Mouse (Mus musculus) right cerebral cortex, postnatal 10 days (tissue): ENCODE data around the gene Pdia2.
"Not testable (repeated sequence)": the region's sequence is repeated elsewhere in the genome, so short reads cannot be mapped to it uniquely, and the experiment has no call there.

Experiments used
- DNase-seq, 2 experiments: peaks; one replicate each; pipeline ENCODE4 v3.0.0; 2021; ENCODE audit warnings: low spot score in 2 of 2

Gene Pdia2

DNA sequence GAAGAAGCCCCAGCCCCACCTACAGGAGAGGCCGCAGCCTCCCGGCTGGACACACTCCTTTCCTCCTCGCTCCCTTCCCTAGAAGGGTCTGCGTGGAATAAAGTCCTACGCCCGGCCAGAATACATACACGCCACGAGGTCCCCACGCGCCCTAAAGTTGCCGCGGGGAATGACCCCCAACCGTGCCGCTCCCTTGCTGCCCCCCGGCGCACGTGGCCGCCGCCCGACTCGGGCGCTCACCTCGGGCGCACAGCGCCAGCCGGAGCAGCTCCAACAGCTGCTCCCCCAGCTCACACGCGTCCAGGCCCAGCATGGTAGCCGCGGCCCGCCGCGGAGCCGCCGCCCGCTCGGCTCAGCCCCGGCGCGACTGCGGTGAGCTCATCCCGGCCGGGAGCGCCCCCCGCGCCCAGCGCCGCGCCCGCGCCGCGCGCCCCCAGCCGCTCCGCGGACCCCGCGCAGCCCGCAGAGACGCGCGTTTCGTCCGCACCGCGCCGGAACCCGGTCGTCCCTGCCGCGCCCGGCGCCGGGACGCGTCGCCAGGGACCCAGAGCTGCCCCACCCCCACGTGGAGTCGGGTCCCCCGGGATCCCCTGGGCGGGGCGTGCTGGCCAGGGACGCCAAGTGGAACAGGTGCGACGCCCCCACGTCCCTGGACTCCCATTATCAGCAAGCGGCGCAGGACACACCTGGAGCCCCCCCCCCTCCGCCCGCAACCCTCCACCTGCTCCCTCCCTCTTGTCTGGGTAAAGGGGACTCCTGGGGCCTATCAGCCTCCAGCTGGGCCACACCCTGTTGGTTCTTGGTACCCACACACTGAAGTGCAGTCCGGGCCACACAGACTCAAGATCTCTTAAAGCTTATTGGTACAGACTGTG, 2.2 kb upstream of the Pdia2 start:
- DNase-seq = peak; percentile 56 to 63

DNA sequence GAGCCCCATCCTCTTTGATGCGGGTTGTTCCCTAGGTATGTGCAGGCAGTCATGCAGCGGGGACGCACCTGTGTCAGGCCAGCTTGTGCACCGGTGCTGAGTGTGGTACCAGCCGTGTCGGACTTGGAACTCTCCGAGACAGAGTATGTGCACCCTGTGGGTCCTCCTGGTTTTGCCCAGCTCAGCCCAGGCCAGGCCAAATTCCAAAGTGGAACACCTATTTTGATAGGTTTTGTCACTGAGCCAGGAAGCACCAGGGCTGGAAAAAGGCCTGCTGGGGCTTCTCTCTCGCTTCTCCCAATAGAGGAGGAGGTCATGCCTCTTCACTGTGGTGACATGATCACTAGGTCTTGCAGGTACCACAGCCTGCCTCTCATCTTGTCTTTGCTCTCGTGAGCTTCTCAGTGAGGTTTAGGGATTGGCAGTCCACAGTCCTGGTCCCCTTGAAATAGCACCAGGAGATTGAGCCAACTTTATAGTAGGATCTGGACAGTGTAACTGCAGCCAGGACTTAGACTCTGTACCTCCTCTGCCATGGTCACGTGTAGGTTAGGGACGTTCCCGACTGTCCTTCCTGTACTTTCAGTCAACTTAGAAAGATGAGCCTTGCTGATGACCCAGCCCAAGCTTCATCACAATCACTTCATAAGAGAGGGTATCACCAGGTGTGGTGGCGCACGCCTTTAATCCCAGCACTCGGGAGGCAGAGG, 6.3 kb downstream of the Pdia2 start:
- DNase-seq = no peak

DNA sequence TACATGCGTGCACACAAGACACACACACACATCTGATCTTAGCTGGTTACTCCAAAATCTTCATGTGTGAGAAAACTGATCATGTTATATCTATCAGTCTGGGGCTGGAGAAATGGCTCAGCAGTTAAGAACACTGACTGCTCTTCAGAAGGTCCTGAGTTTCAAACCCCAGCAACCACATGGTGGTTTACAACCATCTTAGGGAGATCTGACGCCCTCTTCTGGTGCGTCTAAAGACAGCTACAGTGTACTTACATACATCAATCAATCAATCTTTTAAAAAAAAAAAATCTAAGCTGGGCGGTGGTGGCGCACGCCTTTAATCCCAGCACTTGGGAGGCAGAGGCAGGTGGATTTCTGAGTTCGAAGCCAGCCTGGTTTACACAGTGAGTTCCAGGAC, 7.4 kb downstream of the Pdia2 start:
- not testable (repeated sequence) for DNase-seq

DNA sequence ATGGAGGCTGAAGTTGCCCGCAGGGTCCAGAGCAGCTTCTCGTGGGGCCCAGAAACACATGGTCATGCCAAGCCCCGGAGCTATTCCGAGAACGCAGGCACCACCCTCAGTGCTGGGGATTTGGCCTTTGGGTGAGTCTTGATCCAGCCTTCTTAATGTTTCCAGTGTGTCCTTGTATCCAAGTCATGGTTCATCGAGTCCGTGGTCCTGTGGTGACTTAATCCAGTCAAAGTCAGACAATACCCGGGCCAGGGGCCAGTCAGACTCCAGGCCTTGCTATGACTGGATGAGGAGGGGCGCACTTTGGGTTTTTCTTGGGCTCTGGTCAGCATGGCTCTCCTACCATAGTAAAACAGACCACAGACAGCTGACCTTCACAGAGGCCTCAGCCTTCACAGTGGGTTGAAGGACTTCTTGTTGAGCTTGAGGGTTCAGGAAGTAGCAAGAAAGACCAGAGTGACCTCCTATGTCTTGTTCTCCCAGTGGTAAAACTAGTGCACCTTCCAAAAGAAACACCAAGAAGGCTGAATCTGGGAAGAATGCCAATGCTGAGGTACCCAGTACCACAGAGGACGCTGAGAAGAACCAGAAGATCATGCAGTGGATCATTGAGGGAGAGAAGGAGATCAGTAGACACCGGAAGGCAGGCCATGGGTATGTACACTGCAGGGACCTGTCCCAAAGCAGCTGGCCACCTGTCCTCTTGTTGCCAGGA, 10.6 kb downstream of the Pdia2 start:
- no peak for DNase-seq

DNA sequence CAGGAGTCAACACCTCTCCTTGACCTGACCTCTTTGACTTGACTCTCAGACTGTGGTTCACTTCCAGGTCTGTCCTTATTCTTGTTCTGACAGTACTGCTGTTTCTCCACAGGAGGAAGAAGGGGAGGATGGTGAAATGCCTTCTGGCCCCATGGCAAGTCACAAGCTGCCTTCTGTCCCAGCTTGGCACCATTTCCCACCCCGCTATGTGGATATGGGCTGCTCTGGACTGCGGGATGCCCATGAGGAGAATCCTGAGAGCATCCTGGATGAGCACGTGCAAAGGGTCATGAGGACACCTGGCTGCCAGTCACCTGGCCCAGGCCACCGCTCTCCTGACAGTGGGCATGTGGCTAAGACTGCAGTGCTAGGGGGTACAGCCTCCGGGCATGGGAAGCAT, 11.3 kb downstream of the Pdia2 start:
- no peak for DNase-seq

DNA sequence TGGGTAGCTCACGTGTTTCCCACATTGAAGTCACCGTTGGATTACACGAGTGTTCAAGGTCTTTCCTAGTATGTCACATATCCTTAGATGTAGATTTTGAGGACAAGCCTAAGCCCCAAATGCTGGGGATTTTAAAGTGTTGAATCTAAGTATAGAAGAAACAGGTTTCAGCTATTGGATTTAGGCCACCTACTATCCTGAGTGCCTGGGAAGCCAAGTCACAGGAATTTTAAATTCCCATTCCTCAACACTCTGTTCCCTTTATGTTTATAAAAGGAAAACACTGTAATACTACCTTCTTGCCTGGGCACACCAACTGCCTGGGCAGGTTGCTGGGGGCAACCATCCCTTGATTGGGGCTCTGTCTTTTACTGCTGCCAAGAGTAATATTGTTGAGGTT, 17.7 kb downstream of the Pdia2 start:
- no peak for DNase-seq

DNA sequence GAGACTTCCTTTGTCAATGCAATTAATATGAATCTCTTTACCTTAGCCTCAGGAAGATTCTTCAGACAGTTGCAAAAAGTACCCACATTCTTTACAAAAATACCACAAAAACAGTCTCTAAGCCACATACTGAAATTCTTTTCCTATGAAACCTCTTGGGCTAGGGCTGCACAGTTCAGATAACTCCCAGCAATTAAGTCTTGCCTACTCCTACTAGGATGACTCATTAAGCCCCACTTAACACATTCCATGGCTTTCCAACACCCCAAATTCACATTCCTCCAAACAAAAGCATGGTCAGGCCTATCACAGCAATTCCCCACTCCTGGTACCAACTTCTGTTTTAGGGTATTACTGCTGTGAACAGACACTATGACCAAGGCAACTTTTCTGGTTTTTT, 20.3 kb downstream of the Pdia2 start:
- no peak for DNase-seq

DNA sequence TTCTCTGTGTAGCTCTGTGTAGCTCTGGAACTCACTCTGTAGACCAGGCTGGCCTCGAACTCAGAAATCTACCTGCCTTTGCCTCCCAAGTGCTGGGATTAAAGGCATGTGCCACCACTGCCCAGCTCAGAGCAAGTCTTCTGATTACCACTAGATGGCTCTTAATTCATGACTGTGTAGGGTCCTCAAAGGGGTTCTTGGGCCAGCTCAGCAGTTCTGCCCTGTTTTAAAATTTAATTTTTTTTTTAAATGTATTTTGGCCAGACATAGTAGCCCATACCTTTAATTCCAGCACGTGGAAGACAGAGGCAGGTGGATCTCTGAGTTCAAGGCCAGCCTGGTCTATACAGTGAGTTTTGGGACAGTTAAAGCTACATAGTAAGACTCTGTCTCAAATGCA, 23.6 kb downstream of the Pdia2 start:
- DNase-seq = not testable (repeated sequence)

DNA sequence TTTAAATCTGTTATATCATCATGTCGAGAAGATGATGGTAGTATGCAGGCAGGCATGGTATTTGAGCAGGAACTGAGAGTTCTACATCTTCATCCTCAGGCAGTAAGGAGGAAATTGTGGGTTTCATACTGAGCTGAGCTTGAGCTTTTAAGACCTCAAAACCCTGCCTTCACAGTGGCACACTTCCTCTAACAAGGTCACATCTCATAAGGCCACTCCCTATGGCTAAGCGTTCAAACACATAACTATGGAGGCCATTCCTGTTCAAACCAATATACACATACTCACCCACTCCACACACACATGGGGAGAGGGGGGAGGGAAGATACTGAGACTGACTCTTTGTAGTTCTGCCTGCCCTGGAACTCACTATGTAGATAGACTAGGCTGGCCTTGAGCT, 30.8 kb downstream of the Pdia2 start:
- DNase-seq = no peak

DNA sequence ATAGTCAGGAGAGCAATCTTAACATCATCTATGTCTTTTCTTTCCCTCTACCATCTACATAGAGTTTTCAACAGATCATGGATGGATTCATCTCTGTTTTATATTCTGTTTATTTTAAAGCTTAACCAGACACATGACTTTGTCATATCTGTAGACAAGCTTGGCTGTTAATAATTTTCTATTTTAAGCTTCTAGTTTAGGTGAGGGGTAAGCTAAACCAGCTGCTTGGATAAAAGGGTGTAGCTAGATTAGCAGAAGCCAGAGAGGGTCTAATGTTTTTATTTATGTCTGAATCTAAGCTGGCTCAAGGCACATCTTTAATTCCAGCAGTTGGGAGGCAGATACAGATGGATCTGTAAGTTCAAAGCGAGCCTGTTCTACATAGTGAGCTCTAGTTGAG, 36.2 kb downstream of the Pdia2 start:
- no peak for DNase-seq

DNA sequence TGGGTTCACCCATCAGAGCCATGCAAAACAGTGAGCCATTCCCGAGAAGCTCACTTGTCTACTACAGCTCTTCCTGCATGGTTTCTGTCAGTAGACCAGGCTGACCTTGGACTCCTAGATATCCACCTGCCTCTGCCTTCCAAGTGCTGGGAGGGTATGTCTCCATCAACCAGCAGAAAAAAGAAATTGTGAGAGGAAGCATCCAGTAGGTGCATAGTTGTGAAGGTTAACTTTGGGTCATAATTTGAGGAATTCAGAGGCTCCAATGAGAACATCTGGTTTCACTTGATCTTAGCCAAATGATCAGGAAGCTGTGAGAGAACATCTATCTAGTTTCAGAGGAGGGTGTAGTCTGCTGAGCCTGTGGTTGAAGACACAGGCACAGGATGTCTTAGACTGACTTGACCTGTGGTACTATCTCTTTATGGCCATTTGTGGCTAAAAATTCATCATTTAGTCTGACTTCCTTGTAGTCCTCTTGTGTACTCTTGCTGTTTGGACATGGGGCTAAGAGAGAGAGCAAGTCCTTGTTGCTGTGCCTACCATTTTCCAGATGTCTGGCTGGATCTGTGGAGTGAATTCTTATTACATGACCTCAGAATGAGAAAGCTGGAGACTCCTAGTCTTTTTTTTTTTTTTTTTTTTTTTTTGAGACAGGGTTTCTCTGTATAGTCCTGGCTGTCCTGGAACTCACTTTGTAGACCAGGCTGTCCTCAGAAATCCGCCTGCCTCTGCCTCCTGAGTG, 46.8 kb downstream of the Pdia2 start:
- DNase-seq = no peak

DNA sequence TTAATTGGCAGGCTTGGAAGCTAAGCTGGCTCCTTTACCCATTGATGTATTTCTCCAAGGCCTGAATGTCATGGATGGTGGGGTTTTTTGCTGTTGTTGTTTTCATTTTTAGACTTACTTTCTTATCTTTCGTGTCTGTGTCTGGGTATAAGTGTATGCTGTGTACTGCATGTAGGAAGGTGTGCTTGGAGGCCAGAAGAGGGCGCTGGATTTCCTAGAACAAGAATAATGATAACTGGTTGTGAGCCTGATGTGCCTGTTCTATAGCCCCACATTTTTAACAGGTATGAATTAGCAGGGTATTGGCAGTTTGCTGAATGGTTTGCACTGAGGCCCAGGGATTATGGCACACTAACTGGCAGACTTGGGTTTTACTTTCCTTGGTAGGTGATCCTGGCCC, 49.8 kb downstream of the Pdia2 start:
- no peak for DNase-seq
